Mouse (Mus musculus) MEL-GATA-1-ER (cell line): Measurements from ENCODE around the gene Gm11115.

Experiments used
- DNase-seq: peaks from one replicate; pipeline ENCODE4 v3.0.0-alpha.2; 2012; ENCODE audit warnings: low read depth; ENCODE audit errors: extremely low read depth

Gm11115 gene

DNA sequence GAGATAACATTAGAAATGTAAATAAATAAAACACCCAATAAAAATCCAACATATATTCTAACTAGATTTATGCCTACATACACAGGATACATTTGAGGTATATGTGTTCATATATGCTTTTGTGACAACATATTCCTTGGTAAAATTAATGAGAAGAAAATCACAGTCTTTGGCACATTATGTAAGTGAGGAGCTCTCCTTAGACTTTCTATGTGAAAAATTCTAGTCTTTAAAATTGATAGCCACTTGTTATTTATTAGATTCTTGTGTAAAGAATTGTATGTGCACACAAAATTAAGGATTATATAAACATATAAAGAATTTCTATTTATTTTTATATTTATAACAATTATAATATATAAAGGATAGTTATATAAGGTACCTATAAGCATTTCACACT is at the start of gene Gm11115:
Gene Gm11115 (minus strand): TSS at position 101 of the 400 bp plus-strand sequence.
- DNase-seq, result no peak

GRCm38 (mm10) chr5:88111430-88111829 is 42.5 kb downstream of the Gm11115 start, which contains the start of gene Gm11116:
TSS of gene Gm11116 (minus strand) at chr5:88111530.
- no peak for DNase-seq
